Mouse (Mus musculus) heart, postnatal 4 days (tissue): ENCODE measurements around the gene Nt5c3. TPM values are rescaled to one million over a fixed set of nuclear protein-coding genes. Genes with fewer than 3 reads are reported as not detected.

Source experiments
- DNase-seq: peaks from one replicate; pipeline ENCODE4 v3.0.0; 2021
- total RNA-seq, 2 experiments: library from RNA; stranded (reverse); gene quantifications; 2 replicates each; pipeline ENCODE4 v1.2.3; 2021

Gene Nt5c3
- total RNA-seq, 2 experiments from 2014 or later: 44.1 to 46.9 TPM

- no peak for DNase-seq
These were observed 89.0 kb downstream of the Nt5c3 start for GRCm38 (mm10) chr6:56834769-56835168.

GRCm38 (mm10) chr6:56832830-56833229, 90.9 kb downstream of the Nt5c3 start:
- DNase-seq: no peak

- no peak for DNase-seq
These were observed 91.3 kb downstream of the Nt5c3 start for GRCm38 (mm10) chr6:56832407-56832796.

Other genes starting within 250 kb of the Nt5c3 start
- gene Lsm5, start 219.2 kb downstream of the Nt5c3 start, total RNA-seq: 10 to 100 TPM; 35.2 to 37.5 TPM
- gene Avl9, start 209.0 kb downstream of the Nt5c3 start, total RNA-seq: 10 to 100 TPM in 1 of 2 experiments, 1 to 10 TPM in 1; 9.1 to 10.7 TPM
- 10 to 100 TPM; 43.7 to 44.9 TPM for gene Kbtbd2, start 126.1 kb downstream of the Nt5c3 start, total RNA-seq
- gene Fkbp9, start 91.9 kb downstream of the Nt5c3 start, total RNA-seq: 100 to 1,000 TPM; 130 to 135 TPM
- under 1 TPM in 1 of 2 experiments, not detected in 1; 0.12 TPM for gene Vmn1r4, start 83 bp upstream of the Nt5c3 start, total RNA-seq
- gene Vmn1r5, start 46.3 kb upstream of the Nt5c3 start, total RNA-seq: not detected
- not detected for gene Vmn1r6, start 73.3 kb upstream of the Nt5c3 start, total RNA-seq
- not detected for gene Vmn1r7, start 101.4 kb upstream of the Nt5c3 start, total RNA-seq
- not detected for gene Vmn1r8, start 108.4 kb upstream of the Nt5c3 start, total RNA-seq
- gene Vmn1r9, start 142.9 kb upstream of the Nt5c3 start, total RNA-seq: not detected
- gene Vmn1r10, start 185.5 kb upstream of the Nt5c3 start, total RNA-seq: not detected
- not detected for gene Vmn1r11, start 209.5 kb upstream of the Nt5c3 start, total RNA-seq
- gene Vmn1r12, start 233.0 kb upstream of the Nt5c3 start, total RNA-seq: not detected